Mouse (Mus musculus) right cerebral cortex, postnatal 25 days (tissue): ENCODE results near the gene Vat1l.

Experiments
- DNase-seq: peaks from one replicate; pipeline ENCODE4 v3.0.0; 2022

Gene Vat1l

DNA sequence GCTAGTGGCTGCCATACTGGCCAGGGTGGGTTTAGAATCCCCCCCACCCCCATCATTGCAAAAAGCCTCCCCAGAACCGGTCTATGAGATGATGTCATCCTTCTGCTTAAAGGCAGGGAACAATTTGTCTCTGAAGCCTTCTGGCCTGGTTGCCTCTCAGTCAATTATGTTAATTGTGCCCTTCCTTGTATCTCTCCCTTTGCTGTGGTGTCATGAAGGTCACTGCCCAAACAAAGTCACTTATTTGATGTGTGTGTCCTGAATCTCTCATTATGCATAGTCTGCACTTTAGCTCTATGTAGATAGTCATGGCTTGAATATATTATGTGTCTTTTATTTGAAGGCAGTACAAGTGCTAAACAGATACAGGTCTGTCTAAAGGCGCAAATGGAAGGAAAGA, 92.8 kb downstream of the Vat1l start:
- no peak for DNase-seq

DNA sequence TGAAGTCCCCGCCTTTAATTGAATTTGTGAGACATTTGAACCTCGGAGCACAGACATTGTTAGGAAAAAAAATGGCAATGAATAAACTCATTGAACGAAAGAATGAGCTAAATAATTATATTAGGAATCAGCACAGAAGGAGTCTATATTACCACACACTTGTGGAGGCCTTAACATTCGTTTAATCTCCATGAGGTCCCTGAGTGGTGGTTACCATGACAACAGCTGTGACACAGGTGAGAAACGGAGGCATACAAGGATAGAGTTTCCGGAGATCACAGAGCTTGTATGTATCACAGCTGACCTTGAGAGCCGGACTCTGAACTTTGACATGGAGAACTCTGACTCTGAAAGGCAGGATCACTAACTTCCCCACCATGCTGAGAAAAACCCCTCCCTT, 94.7 kb downstream of the Vat1l start:
- no peak for DNase-seq

DNA sequence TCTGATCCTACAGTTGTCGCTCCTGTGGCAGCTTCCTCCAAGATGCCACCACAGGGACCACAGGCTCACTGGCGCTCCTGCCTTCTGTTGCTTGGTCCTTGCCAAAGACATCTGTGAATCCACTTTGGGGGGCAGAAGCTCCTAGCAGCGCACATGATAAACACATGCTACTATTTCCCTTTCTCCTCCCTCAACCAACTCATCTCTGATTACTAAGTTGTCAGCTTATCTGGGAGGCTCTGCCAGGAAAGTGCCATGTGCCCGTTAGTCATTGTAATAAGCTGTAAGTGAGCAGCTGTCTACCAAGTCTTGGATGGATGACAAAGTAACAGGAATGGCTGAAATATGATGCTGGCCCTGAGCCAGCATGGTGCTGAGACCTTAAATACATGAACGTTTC, 100.9 kb downstream of the Vat1l start:
- no peak for DNase-seq

DNA sequence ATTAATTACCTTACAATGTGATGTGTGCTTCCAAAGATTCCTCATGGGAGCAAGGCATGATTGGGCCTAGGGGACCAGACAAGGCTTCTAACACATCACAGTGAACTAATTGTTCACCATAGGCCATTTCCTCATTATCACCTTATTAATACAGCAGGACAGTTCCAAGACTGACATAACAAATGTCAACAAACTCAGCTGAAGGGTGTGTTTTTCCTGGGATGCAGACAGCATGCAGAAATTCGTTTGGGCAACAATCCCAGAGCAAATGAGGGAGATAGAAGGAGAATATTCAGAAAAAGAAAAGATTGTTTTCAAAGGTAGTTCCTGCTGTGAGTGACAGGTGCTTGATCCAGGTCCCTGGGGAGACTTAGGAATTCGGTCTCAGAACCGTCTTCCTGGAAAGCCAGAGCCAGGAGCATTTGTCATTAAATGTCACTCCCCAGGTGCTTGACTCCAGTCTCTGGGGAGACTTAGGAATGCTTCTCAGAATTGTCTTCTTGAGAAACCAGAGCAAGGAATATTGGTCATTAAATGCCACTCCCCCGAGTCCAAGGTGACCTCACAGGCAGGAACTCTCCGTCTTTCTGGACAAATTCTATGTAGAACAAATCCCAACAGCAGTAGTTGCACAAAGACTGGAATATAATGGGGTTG, 109.4 kb downstream of the Vat1l start:
- DNase-seq = no peak

DNA sequence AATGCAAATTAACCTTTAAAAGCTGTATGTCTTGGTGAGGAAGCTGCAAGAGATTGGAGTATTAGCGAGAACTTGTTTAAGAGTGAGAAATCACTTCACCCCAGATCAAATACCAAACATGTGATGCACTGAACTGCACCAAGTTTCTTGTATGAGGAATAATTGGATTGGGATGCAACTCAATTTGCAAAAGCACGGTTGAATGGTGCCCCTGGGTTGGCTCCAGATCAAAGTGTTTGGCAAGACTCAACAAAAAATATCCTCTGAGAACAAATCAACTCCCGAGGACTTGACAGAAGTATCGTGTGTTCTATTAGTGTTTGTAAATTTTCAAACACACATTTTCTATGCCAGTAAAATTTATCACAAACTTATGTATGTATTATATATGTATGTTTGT, 112.7 kb downstream of the Vat1l start:
- DNase-seq = no peak

DNA sequence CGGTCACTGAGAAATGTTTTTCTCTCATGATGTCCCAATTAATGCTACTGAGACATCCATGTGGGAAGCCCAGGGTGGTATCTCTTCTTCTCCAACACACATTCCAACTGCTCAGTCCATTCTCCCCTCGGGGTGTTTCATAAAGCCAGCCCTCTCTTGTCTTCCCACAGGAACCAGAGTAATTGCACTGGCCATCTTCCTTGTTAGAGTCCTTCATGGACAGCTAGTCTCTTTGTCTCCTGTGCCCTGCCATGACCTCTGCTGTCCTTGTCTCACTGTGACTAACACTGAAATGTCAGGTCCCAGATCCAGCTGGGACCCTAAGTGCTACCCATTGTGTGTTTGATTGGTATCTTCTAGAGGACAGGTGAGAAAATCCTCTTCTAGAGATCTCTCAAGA, 116.7 kb downstream of the Vat1l start:
- no peak for DNase-seq

DNA sequence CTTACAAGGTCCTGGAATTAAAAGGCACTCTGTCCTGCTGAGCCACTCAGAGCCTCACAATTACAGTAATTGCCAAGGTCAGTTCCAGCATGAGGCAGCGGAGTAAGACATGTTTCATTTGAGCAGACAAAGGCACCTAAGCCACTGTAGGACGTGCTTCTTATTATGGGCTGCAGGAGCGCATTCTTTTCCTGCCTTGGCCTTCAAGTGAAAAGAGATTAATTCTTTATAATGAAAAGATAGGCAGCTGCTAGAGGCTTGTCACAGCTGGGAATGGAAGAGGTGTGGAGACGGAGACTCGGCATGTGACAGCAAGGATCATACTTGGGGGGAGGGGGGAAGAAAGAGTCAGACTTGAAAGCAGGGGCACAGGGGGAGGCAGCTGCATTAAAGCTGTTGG, 126.5 kb downstream of the Vat1l start:
- DNase-seq = no peak

DNA sequence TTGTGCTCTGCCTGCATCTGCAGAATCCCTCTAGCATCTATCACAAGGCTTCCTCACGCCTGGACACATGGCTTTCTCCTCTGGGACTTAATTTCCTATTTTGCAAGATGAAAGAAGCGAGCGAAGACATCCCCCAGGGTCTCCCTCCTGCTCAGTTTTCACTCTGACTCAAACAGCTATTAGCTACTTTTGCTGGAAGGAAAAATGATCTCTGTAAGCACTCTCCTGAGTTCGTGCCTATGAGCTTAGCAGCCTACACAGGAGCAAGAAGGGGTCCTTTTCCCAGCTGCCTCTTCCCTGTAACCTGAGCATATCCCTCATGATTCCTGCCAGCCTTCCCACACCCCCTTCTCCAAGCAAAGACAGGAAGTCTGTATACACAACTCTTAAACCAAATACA, 127.5 kb downstream of the Vat1l start:
- DNase-seq = no peak

DNA sequence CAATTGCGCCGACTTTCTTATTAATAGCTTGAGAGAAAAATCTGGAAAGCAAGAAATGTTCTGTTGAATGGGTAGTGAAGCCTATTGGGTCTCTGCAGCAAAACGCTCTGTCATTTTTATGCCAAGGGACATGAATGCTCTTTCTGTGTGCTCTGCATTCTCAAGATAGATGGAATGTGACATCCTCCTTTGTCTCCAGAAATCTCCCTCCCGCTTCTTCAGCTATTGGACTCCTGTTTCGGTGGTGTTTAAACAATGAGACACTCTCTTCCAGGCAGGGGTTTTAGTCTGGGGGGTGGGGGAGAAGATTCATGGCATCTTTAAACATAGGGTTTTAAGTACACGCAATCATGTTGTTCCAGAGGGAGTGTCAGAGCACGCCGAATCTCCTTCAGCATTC, 130.3 kb downstream of the Vat1l start:
- no peak for DNase-seq

DNA sequence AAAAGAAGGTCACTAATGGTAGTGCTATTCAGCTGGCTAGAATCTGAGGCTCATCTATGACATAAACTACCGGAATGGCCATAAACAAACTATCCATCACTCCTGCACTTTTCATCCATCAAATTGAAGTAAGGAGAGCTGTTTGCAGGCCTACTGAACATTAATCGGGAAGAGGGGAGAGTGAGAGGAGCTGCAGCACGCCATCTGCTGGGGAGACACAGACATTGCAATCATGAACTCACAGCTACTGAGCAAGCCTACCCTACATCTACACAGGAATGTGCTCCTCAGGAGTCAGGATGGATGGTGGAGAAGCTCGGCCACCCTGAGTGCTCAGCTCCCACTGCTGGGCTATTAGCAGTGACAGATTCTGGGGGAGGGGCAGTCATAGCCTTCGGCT, 136.9 kb downstream of the Vat1l start:
- DNase-seq = no peak

DNA sequence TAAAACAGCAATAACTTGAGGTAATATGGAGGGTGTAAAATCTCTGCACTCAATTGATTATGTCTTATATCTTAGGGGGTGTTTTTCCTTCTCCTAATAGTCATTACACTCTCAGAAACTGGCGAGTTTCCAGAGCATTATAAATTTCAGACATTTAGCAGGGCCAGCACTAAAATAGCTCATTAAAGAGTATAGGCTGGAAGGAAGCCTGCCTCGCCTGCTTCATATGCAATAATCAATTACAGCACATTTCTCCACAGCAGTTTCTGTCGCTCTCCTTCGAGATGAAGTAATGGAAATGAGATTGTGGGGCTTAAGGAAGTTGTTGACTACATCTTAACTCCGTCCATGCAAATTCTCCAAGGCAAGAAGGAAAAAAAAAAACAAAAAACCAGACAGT, 139.4 kb downstream of the Vat1l start:
- no peak for DNase-seq

DNA sequence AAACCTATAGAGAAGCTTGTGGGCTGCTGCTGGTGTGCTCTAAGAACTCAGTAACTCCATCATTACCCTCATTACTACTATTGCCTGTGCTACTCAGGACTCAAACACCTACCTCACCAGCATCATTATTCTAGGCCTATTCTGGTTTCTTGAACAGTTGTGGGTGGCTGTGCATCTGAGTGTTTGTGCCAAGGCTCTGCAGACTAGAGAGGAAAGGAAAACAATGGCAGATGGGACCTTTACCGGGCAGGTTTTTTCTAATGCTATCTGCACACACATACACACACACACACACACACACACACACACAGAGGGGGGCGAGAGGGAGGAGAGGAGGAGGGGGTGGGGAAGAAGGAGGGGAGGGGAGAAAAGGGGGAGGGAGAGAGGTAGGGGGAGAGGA, 140.6 kb downstream of the Vat1l start:
- peak; percentile 31 for DNase-seq

DNA sequence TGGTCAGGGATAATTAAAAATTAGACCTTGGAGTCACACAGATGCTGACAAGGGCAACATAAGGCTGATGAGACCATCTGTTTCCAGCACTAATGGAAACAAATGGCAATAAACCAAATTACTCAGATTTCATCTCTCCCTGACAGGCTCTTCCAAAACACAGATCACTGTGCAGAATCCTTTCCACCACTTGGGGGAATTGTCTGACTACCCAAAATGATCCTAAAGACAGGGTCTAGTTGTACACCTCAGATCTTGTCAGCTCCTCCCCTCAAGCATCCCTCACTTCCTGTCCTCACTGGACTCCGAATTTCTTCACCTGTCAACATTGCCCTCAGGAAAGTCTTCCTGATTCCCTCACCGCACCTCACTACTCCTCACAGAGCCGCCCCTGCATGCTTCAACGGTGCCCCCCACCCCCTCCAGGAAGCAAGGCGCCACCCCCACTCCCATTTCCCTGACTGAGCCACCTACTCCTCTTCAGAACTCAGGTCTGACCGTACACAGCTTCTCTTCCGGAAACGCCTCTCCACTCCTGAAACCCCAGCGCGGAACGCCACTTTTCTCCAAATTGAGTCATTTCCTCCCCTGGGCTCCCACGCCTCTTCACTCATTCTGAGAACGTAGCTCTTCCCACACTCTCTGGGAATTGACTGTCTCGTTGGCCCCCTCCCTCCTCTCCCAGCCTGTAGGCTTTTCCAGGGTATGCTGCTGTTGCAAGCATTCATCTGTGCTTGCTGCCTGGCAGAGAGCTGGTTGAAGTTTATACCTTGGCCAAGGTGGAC, 146.4 kb downstream of the Vat1l start:
- peak; percentile 52 for DNase-seq

DNA sequence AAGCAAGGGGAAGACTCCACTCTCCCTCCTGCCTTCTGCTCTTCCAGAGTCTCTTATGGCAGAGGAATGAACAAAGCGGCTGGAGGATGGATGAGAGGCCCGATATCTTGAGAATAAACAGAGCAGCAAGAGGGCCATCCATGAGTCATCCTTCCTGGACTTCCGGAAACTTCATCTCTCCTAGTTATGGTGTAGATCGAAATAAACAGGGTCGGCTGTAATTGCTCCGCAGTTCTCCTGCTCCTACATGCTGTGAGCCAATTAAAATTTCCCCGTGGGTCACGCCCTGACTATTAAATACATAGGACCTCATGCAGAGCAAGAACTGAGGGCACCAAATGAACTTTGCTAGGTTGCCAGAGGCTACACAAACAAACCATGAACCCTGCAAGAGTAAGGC, 155.1 kb downstream of the Vat1l start:
- DNase-seq = no peak

DNA sequence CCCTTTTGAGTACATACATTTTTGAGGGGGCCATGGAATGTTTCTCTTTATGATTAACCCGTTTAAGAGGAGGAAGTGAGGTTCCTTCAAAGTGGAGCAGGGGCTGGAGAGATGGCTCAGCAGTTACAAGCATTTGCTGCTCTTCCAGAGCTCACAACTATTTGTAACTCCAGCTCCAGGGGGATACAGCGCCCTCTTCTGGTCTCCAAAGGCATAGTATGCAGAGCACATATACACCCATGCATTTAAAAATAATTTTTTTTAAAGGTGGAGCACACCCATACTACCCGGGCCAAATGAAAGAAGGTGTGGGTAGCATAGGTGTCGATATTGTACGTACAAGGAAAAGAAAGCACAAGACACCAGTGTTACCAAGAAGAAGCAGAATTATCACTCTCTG, 157.8 kb downstream of the Vat1l start:
- no peak for DNase-seq

DNA sequence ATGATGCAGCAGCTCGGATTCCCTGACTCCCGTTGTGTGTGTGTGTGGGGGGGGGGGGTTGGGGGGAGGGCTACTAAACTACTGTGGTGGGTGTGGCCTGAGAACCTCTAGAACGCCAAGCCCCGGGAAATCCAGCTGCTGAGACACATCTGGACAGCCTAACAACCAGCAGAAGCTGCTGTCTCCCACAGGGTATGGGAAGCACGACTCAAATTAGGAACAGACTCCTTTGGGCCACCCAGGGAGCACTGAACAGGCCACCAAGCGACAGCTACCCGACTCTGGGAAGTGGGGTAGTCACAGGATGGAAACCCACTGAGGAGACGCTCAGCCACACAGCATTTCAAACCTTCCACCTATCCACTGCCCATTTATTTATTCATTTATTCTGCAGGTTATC, 158.2 kb downstream of the Vat1l start:
- no peak for DNase-seq

DNA sequence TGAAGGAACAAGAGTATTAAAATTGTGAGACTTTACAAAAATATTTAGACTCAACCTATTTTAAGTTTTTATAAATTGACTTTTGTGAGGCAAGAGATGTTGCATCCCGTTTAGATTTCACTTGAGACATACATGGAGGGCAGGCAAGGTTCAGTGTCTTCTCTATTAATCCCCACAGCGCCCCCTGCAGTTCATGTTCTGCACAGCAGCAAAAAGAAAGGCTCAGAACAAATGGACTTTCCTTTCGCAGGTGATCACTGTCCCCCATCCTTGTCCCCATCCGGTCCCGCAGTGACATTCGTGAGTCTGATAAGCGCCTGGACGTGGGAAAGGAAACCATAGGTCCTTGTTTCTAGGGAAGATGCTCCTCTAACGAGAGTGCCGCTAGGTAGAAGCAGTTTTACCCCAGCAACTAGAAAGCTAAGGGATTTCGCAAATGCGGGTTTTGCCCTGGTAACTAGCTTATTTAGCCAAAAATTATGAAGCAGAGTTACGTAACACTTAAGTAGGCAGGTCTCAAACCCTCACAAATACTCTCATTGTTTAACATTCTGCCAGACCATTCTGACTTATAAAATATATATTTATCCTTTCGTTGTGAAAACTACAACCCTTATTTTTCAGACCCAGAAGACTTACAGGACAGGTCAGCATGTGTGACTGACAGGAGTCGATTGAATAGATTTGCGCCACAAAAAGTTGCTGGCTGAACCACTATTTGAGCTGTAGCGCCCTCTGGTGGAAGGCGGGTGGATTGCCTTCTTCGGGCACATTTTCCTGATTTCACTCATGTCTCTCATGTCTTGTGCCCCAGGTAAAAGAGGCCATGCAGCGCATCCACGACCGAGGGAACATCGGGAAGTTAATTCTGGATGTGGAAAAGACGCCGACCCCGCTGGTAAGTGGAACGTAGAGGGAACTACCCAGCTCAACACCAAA, 163.9 kb downstream of the Vat1l start:
- peak; percentile 62 for DNase-seq

DNA sequence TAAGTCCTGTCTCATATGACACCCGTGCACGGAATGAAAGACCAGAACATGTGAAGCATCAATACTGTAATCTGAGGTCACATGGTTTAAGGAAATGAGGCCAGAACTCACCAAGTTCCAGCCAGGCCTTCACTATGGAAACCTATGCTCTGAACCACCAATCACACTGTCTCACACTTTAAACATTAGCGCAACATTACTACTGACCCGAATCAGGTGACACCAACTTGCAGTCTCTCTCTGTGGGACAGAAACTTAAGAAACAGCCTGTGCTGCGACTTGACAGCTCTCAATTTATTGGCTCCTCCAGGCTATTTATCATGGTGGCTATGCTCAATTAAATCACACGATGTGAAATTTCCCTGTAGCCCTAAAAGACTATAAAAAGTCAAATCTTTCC, 169.0 kb downstream of the Vat1l start:
- DNase-seq = no peak

DNA sequence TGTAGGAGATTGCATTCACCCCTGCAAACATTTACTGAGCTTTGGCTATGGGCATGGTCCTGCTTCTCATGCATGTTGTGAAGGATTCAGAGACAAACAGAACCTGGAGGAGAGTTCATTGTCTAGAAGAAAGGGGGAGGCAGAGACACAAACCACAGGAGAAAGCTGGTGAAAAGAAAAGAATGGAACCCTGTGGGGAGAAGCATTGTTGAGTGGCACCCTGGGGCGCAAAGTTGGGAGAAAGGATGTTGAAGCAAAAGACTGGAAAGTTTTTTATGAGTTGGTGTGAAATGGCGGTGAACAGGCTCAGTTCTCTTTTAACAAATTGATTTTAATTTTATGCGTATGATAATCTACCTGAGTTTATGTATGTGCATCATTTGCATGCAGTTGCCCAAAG, 178.8 kb downstream of the Vat1l start:
- DNase-seq = no peak

DNA sequence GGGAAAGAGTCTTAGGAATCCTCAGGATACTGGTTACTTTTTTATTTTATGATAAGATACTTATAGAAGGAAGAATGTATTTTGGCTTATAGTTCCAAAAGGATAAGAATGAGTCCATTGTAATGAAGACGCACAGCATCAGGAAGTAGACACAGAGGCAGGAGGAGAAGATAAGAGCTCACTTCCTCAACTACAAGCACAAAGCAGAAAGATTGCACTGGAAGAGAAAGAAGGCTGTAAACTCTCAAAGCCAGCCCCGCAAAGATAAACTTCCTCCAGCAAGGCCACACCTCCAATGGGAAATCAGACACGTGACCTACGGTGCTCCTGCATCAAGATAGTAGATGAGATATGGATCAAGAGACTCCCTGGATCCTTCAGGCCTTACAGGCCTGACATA, 182.1 kb downstream of the Vat1l start:
- DNase-seq = no peak

DNA sequence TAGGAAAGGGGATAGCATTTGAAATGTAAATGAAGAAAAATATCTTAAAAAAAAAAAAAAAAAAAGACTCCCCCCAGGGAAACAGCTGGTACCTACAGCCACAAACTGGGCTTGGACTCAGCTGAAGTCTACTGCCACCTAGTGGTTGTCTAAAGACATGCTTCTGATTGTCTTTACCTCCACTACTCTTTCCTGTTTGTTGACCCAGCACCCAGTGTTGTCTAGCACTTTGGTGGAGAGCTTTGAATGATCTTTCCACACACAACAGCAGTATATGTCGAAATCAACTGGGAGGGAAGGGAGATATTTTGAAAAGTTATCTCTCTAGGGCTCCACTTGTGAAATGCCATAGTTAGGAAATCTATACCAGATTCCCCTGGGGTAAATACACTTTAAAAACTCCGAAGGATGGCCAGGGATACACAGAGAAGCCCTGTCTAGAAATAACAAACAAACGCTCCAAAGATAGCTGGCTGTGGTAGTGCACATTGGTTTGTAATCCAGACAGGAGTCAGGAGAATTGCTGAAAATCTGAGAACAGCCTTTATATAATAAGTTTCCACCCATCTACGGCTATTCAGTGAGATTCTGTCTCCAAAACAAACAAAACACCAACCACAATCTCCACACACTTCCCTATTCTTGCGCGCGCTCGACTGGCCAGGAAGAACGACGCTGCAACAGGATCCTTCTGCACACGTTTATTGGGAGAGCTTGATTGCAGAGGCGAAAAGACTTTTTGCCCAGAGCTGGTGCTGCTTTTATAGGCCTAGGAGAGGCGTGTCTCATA, 185.2 kb downstream of the Vat1l start:
- DNase-seq = no peak

DNA sequence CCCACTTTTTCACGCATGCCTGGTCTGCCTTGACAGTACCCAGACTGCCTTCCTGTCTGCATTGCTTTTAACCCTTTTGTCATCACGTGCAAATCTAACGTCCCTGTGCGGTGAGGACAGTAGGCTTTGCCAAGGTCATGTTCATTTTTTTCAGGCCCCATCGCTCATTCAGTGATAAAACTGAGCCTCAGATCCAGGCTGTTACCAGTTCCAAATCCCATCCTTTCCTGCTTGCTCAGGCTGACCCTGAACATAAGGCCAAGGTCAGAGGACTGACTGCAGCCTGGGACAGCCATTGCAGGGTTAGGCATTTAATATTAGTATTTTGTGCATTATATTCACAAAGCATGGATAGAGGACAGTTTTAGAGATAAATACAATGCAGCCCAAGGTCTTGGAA, 192.9 kb downstream of the Vat1l start:
- no peak for DNase-seq

DNA sequence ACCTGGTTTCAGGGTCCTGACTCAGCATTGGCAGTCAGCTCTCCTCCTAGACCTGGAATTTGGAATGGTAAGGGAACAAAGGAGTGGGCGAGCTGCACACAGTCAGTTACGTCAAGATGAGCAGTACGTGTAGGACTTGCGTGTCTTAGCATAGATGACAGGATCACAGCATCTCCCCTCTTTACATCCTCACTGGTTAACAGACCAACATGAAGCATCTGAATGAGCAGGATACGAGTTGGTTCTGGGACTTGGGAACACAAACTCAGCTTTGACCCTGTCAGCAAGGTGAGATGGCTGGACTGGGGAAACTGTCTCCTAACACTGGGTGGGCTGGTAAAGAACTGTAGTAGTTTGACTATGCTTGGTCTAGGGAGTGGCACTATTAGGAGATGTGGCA, 193.9 kb downstream of the Vat1l start:
- no peak for DNase-seq
